Mouse (Mus musculus): ENCODE data around the gene Cyth1. TPM values are rescaled to one million over a fixed set of nuclear protein-coding genes. Genes with fewer than 3 reads are reported as not detected.

Gene Cyth1
- polyA plus RNA-seq, 1 experiment = 89.8 TPM

- no peak for TF ChIP-seq CTCF (IDR thresholded peaks at IDR 0.05; ENCODE audit: borderline replicate concordance, insufficient read depth, low read depth, low read length)
- no peak for TF ChIP-seq POLR2A (IDR thresholded peaks at IDR 0.05; ENCODE audit: borderline replicate concordance, insufficient read depth, low read length)
Measured at GRCm38 (mm10) chr11:118229941-118230340, 18.5 kb downstream of the Cyth1 start.

GRCm38 (mm10) chr11:118227650-118228049 is 20.7 kb downstream of the Cyth1 start:
- Histone ChIP-seq H3K27me3 (ENCODE audit: control insufficient read depth, insufficient read depth, low read length) (no peaks in the 10 kb centered on the region), H3K4me3 (replicated peaks; ENCODE audit: insufficient read depth, low read depth, low read length) (no peak overlapping the region), H3K4me1 (ENCODE audit: control insufficient read depth, insufficient read depth, low read length) (peaks cover 16% of the 10 kb centered on the region), H3K27ac (ENCODE audit: insufficient read depth, low read length) (no peak overlapping the region)
- no peak for DNase-seq
- WGBS = 83% methylated on average over 7 of the region's 7 CpGs
- TF ChIP-seq POLR2A (IDR thresholded peaks at IDR 0.05; ENCODE audit: borderline replicate concordance, insufficient read depth, low read length) (no peak), CTCF (IDR thresholded peaks at IDR 0.05; ENCODE audit: borderline replicate concordance, insufficient read depth, low read depth, low read length) (no peak)

More at GRCm38 (mm10) chr11:118229941-118230340, 18.5 kb downstream of the Cyth1 start:
- peaks cover 6% of the 10 kb centered on the region; the same call in 1 of the 2 replicates for H3K4me1 ChIP-seq (ENCODE audit: control insufficient read depth, insufficient read depth, low read length)
- DNase-seq = no peak
- H3K4me3 ChIP-seq (replicated peaks; ENCODE audit: insufficient read depth, low read depth, low read length) = no peak overlapping the region
- 90% methylated on average over 5 of the region's 5 CpGs for WGBS
- no peaks in the 10 kb centered on the region for H3K27me3 ChIP-seq (ENCODE audit: control insufficient read depth, insufficient read depth, low read length)
- no peak overlapping the region for H3K27ac ChIP-seq (ENCODE audit: insufficient read depth, low read length)

- H3K27me3 ChIP-seq (ENCODE audit: control insufficient read depth, insufficient read depth, low read length) = no peaks in the 10 kb centered on the region
- DNase-seq = no peak
- peaks cover 19% of the 10 kb centered on the region for H3K4me1 ChIP-seq (ENCODE audit: control insufficient read depth, insufficient read depth, low read length)
- no peak overlapping the region for H3K27ac ChIP-seq (ENCODE audit: insufficient read depth, low read length)
- TF ChIP-seq POLR2A (IDR thresholded peaks at IDR 0.05; ENCODE audit: borderline replicate concordance, insufficient read depth, low read length) (no peak), CTCF (IDR thresholded peaks at IDR 0.05; ENCODE audit: borderline replicate concordance, insufficient read depth, low read depth, low read length) (no peak)
- H3K4me3 ChIP-seq (replicated peaks; ENCODE audit: insufficient read depth, low read depth, low read length) = no peak overlapping the region
- WGBS = 82% methylated on average over 7 of the region's 7 CpGs
Measured at GRCm38 (mm10) chr11:118226850-118227249, 21.5 kb downstream of the Cyth1 start.

- Histone ChIP-seq H3K4me3 (replicated peaks; ENCODE audit: insufficient read depth, low read depth, low read length) (no peak overlapping the region), H3K4me1 (ENCODE audit: control insufficient read depth, insufficient read depth, low read length) (peaks cover 20% of the 10 kb centered on the region), H3K27me3 (ENCODE audit: control insufficient read depth, insufficient read depth, low read length) (no peaks in the 10 kb centered on the region), H3K27ac (ENCODE audit: insufficient read depth, low read length) (no peak overlapping the region)
- no peak for TF ChIP-seq CTCF (IDR thresholded peaks at IDR 0.05; ENCODE audit: borderline replicate concordance, insufficient read depth, low read depth, low read length)
- no peak for TF ChIP-seq POLR2A (IDR thresholded peaks at IDR 0.05; ENCODE audit: borderline replicate concordance, insufficient read depth, low read length)
- DNase-seq = no peak
- 84% methylated on average over 1 of the region's 1 CpGs for WGBS
Measured at GRCm38 (mm10) chr11:118225862-118226261, 22.5 kb downstream of the Cyth1 start.

- no peak for TF ChIP-seq POLR2A (IDR thresholded peaks at IDR 0.05; ENCODE audit: borderline replicate concordance, insufficient read depth, low read length)
- no peak for TF ChIP-seq CTCF (IDR thresholded peaks at IDR 0.05; ENCODE audit: borderline replicate concordance, insufficient read depth, low read depth, low read length)
- DNase-seq = no peak
- Histone ChIP-seq H3K4me3 (replicated peaks; ENCODE audit: insufficient read depth, low read depth, low read length) (no peak overlapping the region), H3K27me3 (ENCODE audit: control insufficient read depth, insufficient read depth, low read length) (no peaks in the 10 kb centered on the region), H3K27ac (ENCODE audit: insufficient read depth, low read length) (no peak overlapping the region), H3K4me1 (ENCODE audit: control insufficient read depth, insufficient read depth, low read length) (peaks cover 21% of the 10 kb centered on the region)
- 72% methylated on average over 12 of the region's 12 CpGs for WGBS
Measured at GRCm38 (mm10) chr11:118225056-118225836, 23.1 kb downstream of the Cyth1 start.

GRCm38 (mm10) chr11:118223416-118224067 is 24.9 kb downstream of the Cyth1 start:
- no peak for TF ChIP-seq POLR2A (IDR thresholded peaks at IDR 0.05; ENCODE audit: borderline replicate concordance, insufficient read depth, low read length)
- no peak for TF ChIP-seq CTCF (IDR thresholded peaks at IDR 0.05; ENCODE audit: borderline replicate concordance, insufficient read depth, low read depth, low read length)
- 77% methylated on average over 10 of the region's 10 CpGs for WGBS
- no peak for DNase-seq
- H3K27me3 ChIP-seq (ENCODE audit: control insufficient read depth, insufficient read depth, low read length) = no peaks in the 10 kb centered on the region
- H3K27ac ChIP-seq (ENCODE audit: insufficient read depth, low read length) = no peak overlapping the region
- H3K4me3 ChIP-seq (replicated peaks; ENCODE audit: insufficient read depth, low read depth, low read length) = no peak overlapping the region
- H3K4me1 ChIP-seq (ENCODE audit: control insufficient read depth, insufficient read depth, low read length) = peaks cover 21% of the 10 kb centered on the region

- Histone ChIP-seq H3K4me3 (replicated peaks; ENCODE audit: insufficient read depth, low read depth, low read length) (no peak overlapping the region), H3K27ac (ENCODE audit: insufficient read depth, low read length) (no peak overlapping the region), H3K27me3 (ENCODE audit: control insufficient read depth, insufficient read depth, low read length) (no peaks in the 10 kb centered on the region), H3K4me1 (ENCODE audit: control insufficient read depth, insufficient read depth, low read length) (peaks cover 21% of the 10 kb centered on the region)
- WGBS = 59% methylated on average over 5 of the region's 5 CpGs
- TF ChIP-seq POLR2A (IDR thresholded peaks at IDR 0.05; ENCODE audit: borderline replicate concordance, insufficient read depth, low read length) (no peak), CTCF (IDR thresholded peaks at IDR 0.05; ENCODE audit: borderline replicate concordance, insufficient read depth, low read depth, low read length) (no peak)
- no peak for DNase-seq
Measured at GRCm38 (mm10) chr11:118222917-118223316, 25.5 kb downstream of the Cyth1 start.
